Mouse (Mus musculus) skeletal muscle tissue, adult 2 months (tissue): ENCODE measurements at regions not wholly inside any gene's neighbourhood (a gene's known extent, or its start where the extent isn't known, plus 50 kb on each side); places are given as distances from the start of the nearest gene placed in this dataset.
A peak's percentile ranks its signal among the peaks of the same experiment; 100 is the strongest.

Experiments
- DNase-seq: peaks from one replicate; pipeline ENCODE4 v3.0.0-alpha.2; 2012; ENCODE audit warnings: low read depth, low spot score

DNA sequence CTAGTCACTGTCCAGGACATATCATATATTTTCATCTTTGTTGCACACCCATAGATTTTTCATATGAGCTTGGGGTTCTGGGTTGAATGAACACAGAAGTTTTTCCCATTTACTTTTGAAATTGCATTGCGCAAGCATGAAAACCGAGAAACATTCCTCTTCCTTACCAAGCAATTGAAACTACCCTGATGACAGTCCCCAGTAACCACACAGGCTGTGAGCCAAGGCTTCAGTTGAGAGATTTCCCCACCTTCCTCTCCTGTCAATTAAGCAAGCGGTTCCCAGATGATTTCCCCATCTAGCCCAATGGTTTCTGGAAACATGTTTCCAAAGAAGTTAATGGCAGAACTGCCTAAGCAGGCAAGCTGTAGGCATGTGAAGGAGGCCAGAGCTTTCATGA lies 81.8 kb upstream of the Inhba start:
- DNase-seq: peak; percentile 9

DNA sequence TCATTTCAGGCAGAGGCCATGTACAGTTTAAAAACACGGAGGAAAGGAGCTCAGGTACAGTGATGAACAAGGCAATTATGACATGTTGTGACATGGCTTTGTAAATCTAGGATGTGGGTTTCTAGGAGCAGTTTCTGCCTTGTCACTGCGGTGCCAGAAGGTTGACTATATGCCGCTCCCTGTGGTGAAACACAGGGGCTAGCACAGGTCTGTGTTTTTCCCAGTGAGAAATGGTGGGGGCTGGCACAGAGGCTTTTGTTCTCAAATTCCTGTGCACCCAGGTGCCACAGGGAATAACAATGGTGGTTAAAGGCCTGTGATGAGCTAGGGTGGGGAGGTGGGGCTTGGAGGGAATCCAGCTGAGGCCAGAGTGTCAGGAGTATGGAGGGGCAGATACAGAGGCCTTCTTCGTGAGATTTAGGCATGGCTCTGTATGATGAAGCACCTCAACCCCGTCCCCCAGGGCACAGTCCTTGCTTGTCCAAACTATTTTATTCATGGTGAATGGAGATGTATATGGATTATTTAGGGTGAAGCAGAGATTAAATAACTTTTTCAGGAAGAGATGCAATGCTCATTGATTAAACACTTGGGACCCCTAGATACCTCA lies 80.0 kb upstream of the Inhba start:
- no peak for DNase-seq

DNA sequence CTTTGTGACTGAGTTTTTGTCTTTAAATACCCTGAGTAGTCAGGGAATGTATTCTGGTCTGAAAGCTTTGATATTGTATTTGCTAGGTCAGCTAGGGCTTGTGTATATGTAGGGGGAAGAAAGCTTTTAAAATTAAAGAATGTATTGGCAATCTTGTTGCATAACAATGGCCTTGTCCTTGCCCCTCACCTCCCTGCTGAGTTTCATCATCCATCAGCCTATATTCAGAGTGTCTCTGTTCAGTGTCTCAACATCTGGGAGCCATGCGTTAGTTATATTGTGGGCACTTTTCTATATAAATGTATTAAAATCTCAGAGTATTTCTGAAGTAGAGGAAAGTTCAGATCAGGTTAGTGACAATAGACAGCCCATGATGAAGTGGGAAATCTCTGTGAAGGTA lies 76.0 kb upstream of the Inhba start:
- DNase-seq: no peak

DNA sequence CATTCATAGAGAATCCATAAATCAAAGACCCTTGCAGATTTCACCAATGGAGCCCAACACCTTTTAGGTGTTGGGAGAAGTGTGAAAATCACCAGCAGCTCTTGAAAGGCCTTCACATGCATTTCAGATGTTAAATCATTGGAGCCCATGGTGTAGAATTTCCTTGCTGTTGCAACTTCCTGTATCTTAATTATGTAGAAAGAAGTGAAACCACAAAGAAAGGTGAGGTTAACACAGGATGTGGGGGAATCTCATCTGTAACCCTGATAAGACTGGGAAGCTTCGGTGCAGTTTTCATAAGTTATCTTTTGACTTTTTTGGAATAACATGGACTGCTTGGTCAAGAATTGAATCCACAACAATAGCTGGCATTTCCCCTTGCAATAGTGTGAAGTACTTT lies 75.5 kb upstream of the Inhba start:
- no peak for DNase-seq

DNA sequence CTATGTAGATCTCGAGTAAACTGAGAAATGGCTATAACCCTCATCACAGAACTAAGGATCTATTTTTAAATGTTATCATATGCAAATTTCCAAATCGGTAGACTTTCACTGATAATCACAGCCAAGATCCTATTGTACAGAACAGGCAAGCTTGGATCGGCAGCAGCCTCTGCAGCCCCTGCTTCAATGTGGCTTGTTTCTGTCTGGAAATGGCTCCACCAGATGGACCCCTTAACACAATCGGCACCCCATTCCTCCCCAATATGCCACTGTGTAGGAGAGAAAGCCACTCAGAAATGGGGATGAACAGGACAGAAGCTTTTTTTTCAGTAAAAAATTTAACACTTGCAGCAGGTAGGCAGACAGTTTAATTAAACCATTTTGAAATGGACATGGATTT lies 61.5 kb upstream of the Inhba start:
- DNase-seq: no peak

DNA sequence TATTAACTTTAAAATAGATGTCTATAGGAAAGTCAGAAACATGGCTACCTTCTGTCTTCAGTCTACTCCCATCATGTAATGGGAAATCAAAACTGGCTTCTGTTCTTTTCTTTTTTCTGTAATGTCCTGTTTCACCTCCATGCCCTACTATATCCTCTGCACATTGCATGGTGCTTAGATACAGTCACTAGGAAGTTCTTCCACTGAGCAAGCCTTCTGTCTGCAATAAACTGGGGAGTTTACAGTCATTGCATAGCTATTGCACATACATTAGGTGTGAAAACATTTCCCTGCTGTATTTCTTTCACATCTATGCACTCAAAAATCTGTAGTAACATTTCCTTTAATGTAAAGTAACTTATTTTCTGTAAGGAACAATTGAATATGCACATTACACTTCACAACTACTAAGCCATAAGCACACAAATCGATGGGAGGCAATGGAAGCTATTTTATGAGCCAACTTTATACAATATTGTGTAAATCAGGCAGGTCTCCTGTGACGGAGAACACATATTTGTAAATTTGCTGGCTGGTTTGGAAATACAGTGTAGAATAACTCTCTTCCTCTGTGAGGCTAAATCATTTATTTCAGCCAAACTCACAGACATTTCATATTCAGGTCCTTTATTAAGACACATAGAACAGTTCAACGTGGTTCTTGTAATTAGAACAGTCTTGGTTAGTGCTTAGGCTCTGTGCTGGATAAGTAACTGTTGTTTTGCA lies 60.6 kb upstream of the Inhba start:
- DNase-seq: no peak
